Mouse (Mus musculus) gastrocnemius, adult 2 months (tissue): ENCODE results near the gene Dnajc4. TPM values are rescaled to one million over a fixed set of nuclear protein-coding genes. Genes with fewer than 3 reads are reported as not detected.

Source experiments
- DNase-seq: peaks from one replicate; pipeline ENCODE4 v3.0.0; 2022
- H3K27ac ChIP-seq: fragments of 200-600 bp; 2 replicates; pipeline ENCODE4 v1.8.1; 2022; ENCODE audit warnings: mild to moderate bottlenecking
- H3K4me3 ChIP-seq: fragments of 200-600 bp; 2 replicates; pipeline ENCODE4 v1.8.1; 2022; ENCODE audit warnings: mild to moderate bottlenecking, moderate library complexity
- CTCF ChIP-seq: fragments of 200-600 bp; IDR thresholded peaks from 2 replicates; pipeline ENCODE4 v1.8.1; 2022; ENCODE audit warnings: antibody characterized with exemption, mild to moderate bottlenecking, moderate library complexity
- intact Hi-C: fragments of 180-260 bp; cut with DNase I; formaldehyde crosslinking; loops from one replicate; pipeline ENCODE4 v1.15.1; 2025
- total RNA-seq, 2 experiments: library from RNA; stranded (reverse); gene quantifications; 2 replicates each; pipeline ENCODE4 v1.2.3; 2021

Gene Dnajc4
- total RNA-seq, 2 experiments from 2014 or later = 35.3 to 37.6 TPM

- H3K27ac ChIP-seq = peak overlapping the region; percentile 93
- intact Hi-C loops = loop anchor here (2.0 kb wide), 2 partner anchors 16 to 44 kb away; partner anchors contain the start of gene Catsperz
- no peak for DNase-seq
- no peak for TF ChIP-seq CTCF
- H3K4me3 ChIP-seq = peak overlapping the region; percentile 98
Observed at GRCm38 (mm10) chr19:6968491-6969271, 23.7 kb downstream of the Dnajc4 start.

GRCm38 (mm10) chr19:6956461-6956860, 35.9 kb downstream of the Dnajc4 start:
- H3K27ac ChIP-seq = no peak overlapping the region
- intact Hi-C loops = no loop called here
- TF ChIP-seq CTCF = no peak
- no peak for DNase-seq
- H3K4me3 ChIP-seq = no peak overlapping the region

- intact Hi-C loops = no loop called here
- Histone ChIP-seq H3K4me3 (no peak overlapping the region), H3K27ac (no peak overlapping the region)
- DNase-seq = peak; percentile 22
- TF ChIP-seq CTCF = no peak
Observed at GRCm38 (mm10) chr19:6955424-6955823, 36.9 kb downstream of the Dnajc4 start.

DNA sequence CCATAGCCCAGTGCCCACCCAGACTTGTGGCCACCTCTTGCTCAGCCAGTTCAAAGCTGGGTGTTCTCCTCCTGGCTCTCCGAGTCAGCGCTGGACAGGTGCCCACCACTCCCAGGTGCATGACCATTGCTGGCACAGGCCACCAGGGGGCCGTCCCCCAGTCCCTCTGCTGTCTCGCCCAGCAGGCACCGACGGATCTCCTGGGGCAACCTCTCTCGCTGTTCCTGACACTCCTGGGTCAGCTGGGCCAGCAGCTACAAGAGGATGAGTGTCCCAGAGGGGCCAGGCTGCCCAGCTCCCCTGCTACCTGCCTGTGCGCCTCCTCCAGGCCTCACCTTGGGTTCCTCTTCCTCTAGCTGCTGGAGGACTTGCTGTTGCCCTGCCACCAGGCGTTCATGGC, 38.3 kb downstream of the Dnajc4 start:
- peak; percentile 61 for DNase-seq
- Histone ChIP-seq H3K4me3 (no peak overlapping the region), H3K27ac (peak overlapping the region; percentile 100)
- peak; percentile 38 for TF ChIP-seq CTCF
- intact Hi-C loops = no loop called here

- intact Hi-C loops = loop anchor here (2.0 kb wide), 1 partner anchor 16 kb away; no protein-coding TSS in a partner anchor
- H3K4me3 ChIP-seq = peak overlapping the region; percentile 82
- H3K27ac ChIP-seq = peak overlapping the region; percentile 100
- no peak for TF ChIP-seq CTCF
- DNase-seq = peak; percentile 65
Observed at GRCm38 (mm10) chr19:6952712-6953037, 39.7 kb downstream of the Dnajc4 start.

DNA sequence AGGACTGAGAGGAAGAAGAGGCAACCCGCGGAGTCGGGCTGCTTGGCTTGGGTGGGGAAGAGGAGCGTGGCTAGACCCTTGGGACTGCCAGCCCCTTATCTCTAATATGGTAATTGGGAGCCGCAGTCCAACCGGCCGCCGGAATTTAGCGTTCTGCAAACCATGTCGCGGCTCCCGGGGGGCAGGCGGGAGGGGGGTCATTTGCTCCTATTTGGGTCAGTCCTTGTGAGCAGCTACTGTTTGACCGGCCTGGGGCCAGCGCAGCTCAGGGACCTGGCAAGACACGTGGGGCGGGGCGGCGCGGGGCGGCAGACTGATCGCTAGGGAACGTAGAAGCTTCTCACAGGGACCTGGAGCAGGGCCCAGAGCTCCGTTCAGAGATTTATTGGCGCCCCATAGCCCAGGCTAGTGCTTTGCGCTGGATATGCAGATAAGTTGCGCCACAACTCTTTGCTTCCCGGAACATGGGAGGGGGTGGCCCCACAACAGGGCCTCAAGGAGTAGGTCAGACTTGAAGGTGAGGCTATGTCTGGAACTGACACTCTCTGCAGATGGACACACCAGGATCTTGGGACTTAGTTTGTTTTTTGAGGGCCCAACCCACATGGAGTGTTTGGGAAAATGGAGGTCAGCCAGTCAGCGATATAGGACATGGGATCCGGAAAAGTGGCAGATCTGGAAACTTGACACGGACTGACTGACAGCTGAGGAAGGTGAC, 40.2 kb downstream of the Dnajc4 start:
- DNase-seq = peak; percentile 93
- Histone ChIP-seq H3K4me3 (peak overlapping the region; percentile 82), H3K27ac (peak overlapping the region; percentile 100)
- TF ChIP-seq CTCF = no peak
- intact Hi-C loops = loop anchor here (1.0 to 2.0 kb wide), 2 partner anchors 10 to 17 kb away; partner anchors contain the start of gene Gpr137

- H3K27ac ChIP-seq = peak overlapping the region; percentile 100
- H3K4me3 ChIP-seq = peak overlapping the region; percentile 82
- no peak for TF ChIP-seq CTCF
- peak; percentile 95 for DNase-seq
- intact Hi-C loops = loop anchor here (1.0 kb wide), 1 partner anchor 9 kb away; the partner anchor contains the start of gene Gpr137
Observed at GRCm38 (mm10) chr19:6951381-6951968, 40.9 kb downstream of the Dnajc4 start.

DNA sequence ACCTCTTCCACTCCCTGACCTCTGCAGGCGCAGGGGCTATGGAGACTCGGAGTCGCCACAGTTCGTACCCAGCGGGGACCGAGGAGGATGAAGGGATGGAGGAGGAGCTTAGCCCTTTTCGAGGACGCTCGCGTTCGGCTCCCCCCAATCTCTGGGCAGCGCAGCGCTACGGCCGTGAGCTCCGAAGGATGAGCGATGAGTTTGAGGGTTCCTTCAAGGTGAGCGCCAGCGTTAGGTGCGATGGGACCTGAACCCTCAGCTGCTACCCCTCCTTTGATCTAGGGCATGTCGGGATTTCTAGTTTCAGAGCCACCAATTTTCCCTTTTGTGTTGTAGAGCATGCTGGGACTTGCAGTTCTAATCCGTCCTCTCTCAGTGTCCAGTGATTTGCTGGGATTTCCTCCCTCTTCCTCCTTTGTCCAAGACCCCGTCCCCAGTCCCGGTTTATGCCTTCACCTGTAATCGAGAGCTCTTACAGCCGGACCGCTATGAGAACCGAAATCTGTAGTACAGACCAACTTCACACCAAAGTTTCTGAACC, 41.7 kb downstream of the Dnajc4 start:
- Histone ChIP-seq H3K4me3 (peak overlapping the region; percentile 82), H3K27ac (peak overlapping the region; percentile 100)
- peak; percentile 54 for DNase-seq
- TF ChIP-seq CTCF = no peak
- intact Hi-C loops = loop anchor here (1.0 kb wide), 1 partner anchor 8 kb away; the partner anchor contains the start of gene Gpr137

DNA sequence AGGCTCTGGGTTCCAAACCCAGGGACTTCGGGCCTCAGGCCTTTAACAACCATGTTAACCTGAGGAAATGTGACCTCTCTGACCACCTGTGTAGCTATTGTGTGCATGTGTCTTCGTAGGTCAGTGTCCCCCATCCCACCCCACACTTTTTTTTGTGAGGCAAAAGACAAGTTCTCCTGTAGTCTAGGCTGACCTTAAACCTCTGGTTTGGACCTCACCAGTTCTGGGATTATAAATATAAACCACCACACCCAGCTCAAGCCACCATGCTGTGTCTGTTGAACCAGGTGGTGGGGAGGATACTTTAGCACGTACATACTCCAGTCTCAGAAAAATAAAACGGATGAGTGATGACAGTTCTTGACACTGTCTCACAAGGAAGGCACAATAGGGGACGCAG, 42.4 kb downstream of the Dnajc4 start:
- peak overlapping the region; percentile 82 for H3K4me3 ChIP-seq
- intact Hi-C loops = no loop called here
- no peak overlapping the region; the same call in 1 of the 2 replicates for H3K27ac ChIP-seq
- no peak for DNase-seq
- TF ChIP-seq CTCF = no peak

GRCm38 (mm10) chr19:6949532-6949931, 42.8 kb downstream of the Dnajc4 start:
- Histone ChIP-seq H3K4me3 (no peak overlapping the region), H3K27ac (no peak overlapping the region)
- intact Hi-C loops = no loop called here
- DNase-seq = no peak
- TF ChIP-seq CTCF = no peak

DNA sequence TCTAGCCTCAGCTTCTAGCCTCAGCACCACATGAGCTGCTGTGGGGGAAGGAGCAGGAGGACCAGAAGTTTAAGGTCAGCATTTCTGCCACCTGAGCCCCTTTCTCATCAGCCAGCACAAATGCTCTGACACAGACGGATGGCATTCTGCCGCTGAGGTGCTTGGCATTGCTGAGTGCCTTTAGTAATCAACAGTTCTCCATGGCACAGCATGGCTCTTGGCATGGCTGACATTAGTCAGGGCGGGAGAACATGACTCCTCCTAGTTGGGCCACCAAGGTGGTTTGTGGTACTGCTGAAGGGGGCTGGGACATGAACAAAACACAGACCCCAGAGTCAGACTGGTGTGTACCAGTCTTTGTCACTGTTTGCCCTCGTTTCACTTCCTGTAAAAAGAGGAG, 44.2 kb downstream of the Dnajc4 start:
- Histone ChIP-seq H3K4me3 (no peak overlapping the region), H3K27ac (no peak overlapping the region)
- intact Hi-C loops = no loop called here
- TF ChIP-seq CTCF = no peak
- DNase-seq = no peak

GRCm38 (mm10) chr19:6947742-6948141, 44.6 kb downstream of the Dnajc4 start:
- intact Hi-C loops = no loop called here
- no peak overlapping the region for H3K27ac ChIP-seq
- TF ChIP-seq CTCF = no peak
- no peak overlapping the region for H3K4me3 ChIP-seq
- no peak for DNase-seq
